Mouse (Mus musculus): ENCODE measurements around the gene Wfdc17. TPM values are rescaled to one million over a fixed set of nuclear protein-coding genes. Genes with fewer than 3 reads are reported as not detected.

Gene Wfdc17
- polyA plus RNA-seq, 1 experiment from 2014 or later = not detected

DNA sequence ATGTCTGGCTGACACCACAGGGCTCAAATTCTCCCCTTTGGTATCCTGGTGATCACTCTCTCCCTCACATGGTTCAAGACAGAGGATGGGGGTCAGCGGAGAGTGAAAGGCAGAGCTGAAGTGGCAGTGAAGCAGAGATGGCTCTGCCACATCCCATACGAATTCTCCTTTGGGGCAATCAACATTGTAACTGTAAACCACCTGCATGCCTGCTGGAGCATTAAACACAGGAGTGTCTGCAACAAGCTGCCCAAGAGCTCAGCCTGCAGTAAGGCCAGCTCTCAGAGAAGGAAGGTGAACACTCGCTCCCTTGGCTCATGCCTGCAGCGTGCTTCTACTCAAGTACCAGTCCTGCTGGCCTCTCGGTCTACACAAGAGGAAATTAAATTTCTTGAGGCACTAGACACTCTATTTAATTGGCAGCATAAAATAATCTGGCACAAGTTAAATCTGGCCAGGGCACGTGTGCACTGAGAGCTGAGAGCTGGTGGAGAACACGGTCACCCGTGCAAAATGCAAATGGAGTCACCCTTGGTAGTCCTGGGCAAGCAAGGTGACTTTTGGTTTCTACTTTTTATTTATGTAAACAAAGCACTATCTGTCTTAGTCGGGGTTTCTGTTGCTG lies 39.1 kb downstream of the Wfdc17 start:
- Histone ChIP-seq H3K4me2 (no peak overlapping the region), H3K9ac (no peak overlapping the region), H3K4me3 (replicated peaks) (no peak overlapping the region), H3K27me3 (peaks cover 35% of the 10 kb centered on the region), H3K9me3 (no peaks in the 10 kb centered on the region), H3K27ac (no peak overlapping the region), H3K4me1 (no peaks in the 10 kb centered on the region), H3K36me3 (replicated peaks) (no peaks in the 10 kb centered on the region)
- WGBS = 77% methylated on average over 9 of the region's 9 CpGs
- ATAC-seq (ENCODE audit: low FRiP score) = no peak

DNA sequence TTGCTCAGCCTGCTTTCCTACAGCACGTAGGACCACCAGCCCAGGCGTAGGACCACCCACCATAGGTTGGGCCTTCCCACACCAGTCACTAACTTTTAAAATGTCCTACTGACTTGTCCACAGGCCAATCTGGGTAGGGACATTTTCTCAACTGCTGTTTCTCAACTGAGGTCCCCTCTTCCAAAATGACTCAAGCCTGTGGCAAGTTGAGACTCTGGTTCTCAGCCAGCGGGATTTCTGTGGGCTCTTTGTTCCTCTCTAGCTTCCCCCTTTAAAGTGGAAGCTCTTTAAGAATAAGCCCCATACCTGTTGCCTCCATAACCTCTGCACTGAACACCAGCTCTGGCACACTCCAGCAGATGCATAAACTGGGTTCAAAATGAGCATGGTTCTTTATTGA lies 39.7 kb downstream of the Wfdc17 start:
- ATAC-seq (ENCODE audit: low FRiP score) = no peak
- H3K4me2 ChIP-seq = no peak overlapping the region
- H3K36me3 ChIP-seq (replicated peaks) = no peaks in the 10 kb centered on the region

DNA sequence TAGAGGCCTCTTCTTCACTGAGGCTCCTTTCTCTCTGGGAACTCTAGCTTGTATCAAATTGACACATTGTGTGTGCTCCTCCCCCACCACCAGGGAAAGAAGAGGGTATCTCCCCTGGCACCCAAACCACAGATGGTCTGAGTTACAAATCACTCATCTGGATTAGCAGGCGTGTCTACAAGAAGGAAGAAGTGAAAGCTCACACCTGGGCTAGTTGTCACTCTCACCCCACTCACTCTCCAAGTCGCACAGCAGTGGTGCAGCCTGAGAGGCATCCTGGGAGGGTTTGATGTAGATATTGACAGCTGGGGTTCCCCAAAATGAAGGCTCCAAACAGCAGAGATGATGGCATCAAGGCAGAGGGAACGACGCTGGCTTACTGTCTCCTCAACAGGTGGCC lies 42.4 kb downstream of the Wfdc17 start:
- no peaks in the 10 kb centered on the region for H3K9me3 ChIP-seq
- H3K9ac ChIP-seq = no peak overlapping the region
- 75% methylated on average over 4 of the region's 4 CpGs for WGBS
- no peak overlapping the region for H3K27ac ChIP-seq
- no peaks in the 10 kb centered on the region for H3K4me1 ChIP-seq
- no peak overlapping the region for H3K4me3 ChIP-seq (replicated peaks)
- H3K4me2 ChIP-seq = no peak overlapping the region
- peaks cover 39% of the 10 kb centered on the region for H3K27me3 ChIP-seq
- H3K36me3 ChIP-seq (replicated peaks) = no peaks in the 10 kb centered on the region
- no peak for ATAC-seq (ENCODE audit: low FRiP score)

More for the DNA sequence above, 39.7 kb downstream of the Wfdc17 start:
- 78% methylated on average over 3 of the region's 3 CpGs for WGBS
- no peak overlapping the region for H3K4me3 ChIP-seq (replicated peaks)
- no peak overlapping the region for H3K9ac ChIP-seq
- H3K27me3 ChIP-seq = peaks cover 42% of the 10 kb centered on the region
- no peak overlapping the region for H3K27ac ChIP-seq
- H3K9me3 ChIP-seq = no peaks in the 10 kb centered on the region
- H3K4me1 ChIP-seq = no peaks in the 10 kb centered on the region

DNA sequence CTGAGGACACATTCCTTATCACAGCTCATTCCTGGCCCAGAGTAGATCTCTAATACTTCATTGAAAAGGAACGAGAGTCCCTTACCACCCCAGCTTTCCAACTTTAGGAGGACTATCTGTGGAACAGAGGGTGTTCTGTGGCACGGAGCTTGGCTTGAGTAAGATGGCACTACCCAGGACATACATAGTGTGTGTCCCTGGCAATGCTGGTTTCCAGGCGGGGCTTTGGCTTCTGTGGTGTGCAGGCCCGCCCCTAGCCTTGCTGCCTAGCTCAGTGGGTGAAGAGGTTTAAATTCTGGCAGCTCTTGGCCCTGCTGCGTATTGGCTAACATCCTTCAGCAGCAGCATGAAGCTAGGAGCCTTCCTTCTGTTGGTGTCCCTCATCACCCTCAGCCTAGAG lies 42.9 kb downstream of the Wfdc17 start, which contains the start of gene Wfdc21:
Gene Wfdc21 (plus strand): TSS at position 260 of the 400 bp plus-strand sequence.
- no peak for ATAC-seq (ENCODE audit: low FRiP score)
- H3K27ac ChIP-seq = no peak within 1 kb of the TSS

DNA sequence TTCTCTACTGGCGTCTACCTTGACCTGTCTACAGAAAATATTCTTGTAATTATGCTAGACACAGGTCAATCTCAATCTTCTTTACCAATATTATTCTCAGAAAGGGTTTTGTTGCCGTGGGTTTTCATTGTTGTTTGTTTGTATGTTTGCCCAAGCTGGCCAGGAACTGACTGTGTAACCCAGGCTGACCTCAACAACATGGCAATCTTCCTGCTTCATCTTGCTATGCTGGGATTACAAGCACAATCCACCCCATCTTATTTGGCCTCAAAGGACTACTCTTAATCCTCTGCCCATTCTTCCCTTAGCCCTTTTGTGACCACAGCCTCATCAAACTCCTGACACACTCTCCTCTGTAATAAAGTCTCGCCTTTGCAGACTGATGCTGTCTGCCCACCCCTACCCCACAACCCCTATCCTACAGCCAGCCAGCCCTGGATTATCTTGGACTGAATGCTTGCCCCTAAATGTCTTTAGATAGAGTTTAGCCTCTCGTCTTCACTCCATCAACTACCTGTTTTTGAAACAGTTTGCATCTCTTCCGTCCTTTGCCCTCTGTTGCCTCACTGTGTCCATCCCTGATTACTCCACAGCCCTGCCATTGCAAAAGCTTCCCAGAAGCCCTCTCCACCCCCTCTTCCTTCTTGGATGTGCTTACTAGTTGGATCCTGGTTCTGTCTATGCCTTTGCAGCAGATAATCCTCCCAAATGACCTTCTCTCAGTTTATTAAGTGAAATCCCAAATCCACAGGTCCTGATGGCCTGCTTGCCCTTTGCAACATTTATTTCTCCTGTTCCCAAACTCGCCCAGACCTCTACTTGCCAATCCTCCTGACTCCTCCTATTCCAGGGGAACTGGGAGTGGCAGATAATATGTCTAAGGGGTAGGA lies 43.8 kb downstream of the Wfdc17 start:
- H3K27ac ChIP-seq = no peak overlapping the region
- H3K27me3 ChIP-seq = peaks cover 44% of the 10 kb centered on the region
- H3K4me3 ChIP-seq (replicated peaks) = no peak overlapping the region
- no peaks in the 10 kb centered on the region for H3K9me3 ChIP-seq
- 68% methylated on average over 6 of the region's 6 CpGs for WGBS
- no peak overlapping the region for H3K9ac ChIP-seq
- no peaks in the 10 kb centered on the region for H3K4me1 ChIP-seq
- H3K36me3 ChIP-seq (replicated peaks) = no peaks in the 10 kb centered on the region
- H3K4me2 ChIP-seq = no peak overlapping the region
- no peak for ATAC-seq (ENCODE audit: low FRiP score)

More for the DNA sequence above, 42.9 kb downstream of the Wfdc17 start, which contains the start of gene Wfdc21:
- H3K9me3 ChIP-seq = no peaks in the 10 kb centered on the region
- no peak within 1 kb of the TSS for H3K4me3 ChIP-seq (replicated peaks)
- H3K27me3 ChIP-seq = peaks cover 37% of the 10 kb centered on the region
- no peak within 1 kb of the TSS for H3K4me2 ChIP-seq
- 84% methylated on average over 5 of the region's 5 CpGs for WGBS
- no peaks in the 10 kb centered on the region for H3K4me1 ChIP-seq
- no peaks in the 10 kb centered on the region for H3K36me3 ChIP-seq (replicated peaks)
- H3K9ac ChIP-seq = no peak within 1 kb of the TSS

DNA sequence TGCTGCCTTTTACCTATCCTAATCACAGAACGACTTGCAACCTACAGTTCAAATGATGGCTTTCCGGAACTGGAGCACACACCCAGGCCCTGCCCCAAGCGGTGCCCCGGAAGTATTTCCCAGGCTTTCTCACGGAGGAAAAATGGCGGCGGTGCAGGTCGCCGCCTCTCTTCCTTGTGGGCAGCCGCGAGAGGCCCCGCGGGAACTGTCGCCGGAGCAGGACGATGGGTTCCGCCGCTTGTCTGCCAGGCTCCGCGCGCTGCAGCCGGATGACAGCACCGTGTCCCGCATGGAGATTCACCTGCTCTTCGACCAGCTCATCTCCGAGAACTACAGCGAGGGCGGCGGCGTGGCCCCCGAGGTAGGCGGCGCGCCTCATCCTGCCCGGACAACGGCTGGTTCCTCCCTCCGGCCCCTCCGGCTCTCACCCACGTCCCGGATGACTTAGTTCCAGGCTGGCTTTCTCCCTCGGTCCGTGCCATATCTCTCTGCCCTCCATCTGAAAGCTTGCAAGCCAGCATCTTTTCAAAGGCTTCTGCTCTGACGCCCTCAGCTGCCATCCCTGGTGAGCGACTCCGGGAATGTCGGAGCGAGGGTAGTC lies 49.9 kb downstream of the Wfdc17 start, which contains the start of gene Heatr6:
Gene Heatr6 (plus strand): TSS at position 116 of the 601 bp plus-strand sequence.
- under 1% methylated on average over 47 of the region's 47 CpGs for WGBS
- H3K9me3 ChIP-seq = no peaks in the 10 kb centered on the region
- H3K36me3 ChIP-seq (replicated peaks) = peaks cover 28% of the 10 kb centered on the region
- peak within 1 kb of the TSS; percentile 81 for H3K9ac ChIP-seq
- peak; percentile 97 for ATAC-seq (ENCODE audit: low FRiP score)
- peak within 1 kb of the TSS; percentile 85 for H3K4me3 ChIP-seq (replicated peaks)
- H3K4me1 ChIP-seq = peaks cover 13% of the 10 kb centered on the region
- peak within 1 kb of the TSS; percentile 62 for H3K4me2 ChIP-seq
- H3K27me3 ChIP-seq = peaks cover 10% of the 10 kb centered on the region; the same call in 1 of the 2 replicates
- peak within 1 kb of the TSS; percentile 87 for H3K27ac ChIP-seq

DNA sequence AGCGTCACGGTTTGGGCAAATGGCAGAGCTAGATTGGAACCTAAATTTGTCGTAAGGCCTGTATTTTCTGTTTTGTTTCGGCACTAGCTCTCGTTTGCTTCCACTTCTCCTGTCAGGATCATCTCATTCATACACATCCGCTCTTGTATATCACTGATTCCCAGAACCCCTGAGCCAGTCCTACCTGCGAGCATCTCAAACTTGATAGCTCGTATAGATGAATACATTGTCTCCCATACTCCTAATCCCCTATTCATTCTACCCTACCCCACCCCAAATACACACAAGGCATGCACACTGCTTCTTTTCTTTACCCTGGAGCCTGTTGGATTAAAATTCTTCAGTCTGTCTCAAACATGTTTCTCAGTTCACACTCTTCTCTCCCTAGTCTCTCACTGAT lies 50.4 kb downstream of the Wfdc17 start:
- Histone ChIP-seq H3K9me3 (no peaks in the 10 kb centered on the region), H3K27ac (peak overlapping the region; percentile 87), H3K27me3 (peaks cover 10% of the 10 kb centered on the region; the same call in 1 of the 2 replicates), H3K9ac (peak overlapping the region; percentile 81), H3K4me3 (replicated peaks) (peak overlapping the region; percentile 85), H3K4me1 (peaks cover 13% of the 10 kb centered on the region), H3K36me3 (replicated peaks) (peaks cover 34% of the 10 kb centered on the region), H3K4me2 (peak overlapping the region; percentile 62)
- WGBS = 3% methylated on average over 8 of the region's 8 CpGs
- ATAC-seq (ENCODE audit: low FRiP score) = peak; percentile 27; the same call in 1 of the 2 replicates

Other genes starting within 250 kb of the Wfdc17 start
- 1.5 and 2.7 TPM in 2 replicates for gene Mmp28, start 240.9 kb upstream of the Wfdc17 start, polyA plus RNA-seq (2016; fragmentation: Nextera tagmentation; extraction: Ambion mirVana)
- gene Taf15, start 230.9 kb upstream of the Wfdc17 start, polyA plus RNA-seq (2016; fragmentation: Nextera tagmentation; extraction: Ambion mirVana) = 14.7 and 20.0 TPM in 2 replicates
- gene Heatr9, start 181.8 kb upstream of the Wfdc17 start, polyA plus RNA-seq (2016; fragmentation: Nextera tagmentation; extraction: Ambion mirVana) = 0.10 TPM in 1 of 2 replicates, not detected in the other
- not detected in 2 replicates for gene Ccl5, start 173.5 kb upstream of the Wfdc17 start, polyA plus RNA-seq (2016; fragmentation: Nextera tagmentation; extraction: Ambion mirVana)
- gene Ccl9, start 125.4 kb upstream of the Wfdc17 start, polyA plus RNA-seq (2016; fragmentation: Nextera tagmentation; extraction: Ambion mirVana) = 0.38 and 1.1 TPM in 2 replicates
- 0.44 and 0.91 TPM in 2 replicates for gene Ccl6, start 110.9 kb upstream of the Wfdc17 start, polyA plus RNA-seq (2016; fragmentation: Nextera tagmentation; extraction: Ambion mirVana)
- not detected in 2 replicates for gene Rpl9-ps1, start 58.4 kb upstream of the Wfdc17 start, polyA plus RNA-seq (2016; fragmentation: Nextera tagmentation; extraction: Ambion mirVana)
- gene Ccl3, start 54.6 kb upstream of the Wfdc17 start, polyA plus RNA-seq (2016; fragmentation: Nextera tagmentation; extraction: Ambion mirVana) = 0.43 and 1.00 TPM in 2 replicates
- gene Ccl4, start 41.4 kb upstream of the Wfdc17 start, polyA plus RNA-seq (2016; fragmentation: Nextera tagmentation; extraction: Ambion mirVana) = not detected in 2 replicates
- not detected in 2 replicates for gene Wfdc18, start 5.0 kb downstream of the Wfdc17 start, polyA plus RNA-seq (2016; fragmentation: Nextera tagmentation; extraction: Ambion mirVana)
- not detected in 2 replicates for gene Wfdc21, start 42.9 kb downstream of the Wfdc17 start, polyA plus RNA-seq (2016; fragmentation: Nextera tagmentation; extraction: Ambion mirVana)
- gene Heatr6, start 49.7 kb downstream of the Wfdc17 start, polyA plus RNA-seq (2016; fragmentation: Nextera tagmentation; extraction: Ambion mirVana) = 33.5 and 34.9 TPM in 2 replicates
- not detected in 2 replicates for gene Hnf1b, start 146.1 kb downstream of the Wfdc17 start, polyA plus RNA-seq (2016; fragmentation: Nextera tagmentation; extraction: Ambion mirVana)
- gene Ddx52, start 238.1 kb downstream of the Wfdc17 start, polyA plus RNA-seq (2016; fragmentation: Nextera tagmentation; extraction: Ambion mirVana) = 43.3 and 44.2 TPM in 2 replicates